Mouse (Mus musculus): Measurements from ENCODE around the gene Armc8.
"Not testable (repeated sequence)": the region's sequence is repeated elsewhere in the genome, so short reads cannot be mapped to it uniquely, and the experiment has no call there.

Gene Armc8

GRCm38 (mm10) chr9:99568347-99569070, at the start of gene Armc8:
TSS of gene Armc8 (minus strand) at chr9:99568899.
- peak; percentile 89 to 93 for DNase-seq (ENCODE audit: low spot score in 2 of 2)

GRCm38 (mm10) chr9:99612202-99612601, 43.5 kb upstream of the Armc8 start, which contains the start of gene A4gnt:
TSS of gene A4gnt (plus strand) at chr9:99612502.
- DNase-seq (ENCODE audit: low spot score in 2 of 2), result no peak

DNA sequence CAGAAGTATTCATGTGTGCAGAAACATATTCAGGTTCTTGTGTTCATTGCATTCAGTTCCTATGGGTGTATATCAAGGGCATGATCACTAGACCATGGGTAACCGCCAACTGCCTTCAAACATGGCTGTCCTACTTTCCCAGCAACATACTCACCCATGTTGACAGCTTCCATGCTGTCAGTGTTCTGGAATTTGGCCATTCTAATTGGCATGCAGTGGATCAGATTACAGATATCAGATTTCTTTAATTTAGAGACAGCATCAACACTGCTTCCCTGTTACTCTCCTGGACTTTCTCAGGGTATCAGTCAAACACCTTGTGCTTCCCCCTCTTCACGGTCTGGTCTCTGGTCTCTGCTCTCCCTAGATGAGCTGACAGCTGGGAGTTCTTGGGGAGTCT, 34.9 kb upstream of the Armc8 start:
- DNase-seq (ENCODE audit: low spot score in 2 of 2), result no peak

DNA sequence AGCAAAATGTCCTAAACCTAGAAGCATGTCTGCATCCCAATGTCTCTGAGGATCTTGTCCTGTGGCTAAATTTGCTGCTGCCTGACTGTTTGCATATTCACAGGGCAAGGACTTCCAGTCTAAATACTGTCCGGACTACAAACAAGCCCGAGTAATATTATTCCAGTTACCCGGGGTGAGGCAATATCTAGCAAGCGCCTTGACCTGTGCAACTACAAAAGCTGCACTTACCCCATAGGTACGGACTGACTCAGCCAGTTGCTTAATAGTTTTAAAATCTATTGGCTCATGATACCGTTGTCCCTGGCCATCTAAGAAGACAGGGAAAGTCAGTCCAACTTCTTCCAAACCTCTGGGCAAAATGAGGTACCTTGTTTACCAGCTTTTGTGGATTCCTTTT, 30.4 kb upstream of the Armc8 start:
- DNase-seq (ENCODE audit: low spot score in 2 of 2), result not testable (repeated sequence)

DNA sequence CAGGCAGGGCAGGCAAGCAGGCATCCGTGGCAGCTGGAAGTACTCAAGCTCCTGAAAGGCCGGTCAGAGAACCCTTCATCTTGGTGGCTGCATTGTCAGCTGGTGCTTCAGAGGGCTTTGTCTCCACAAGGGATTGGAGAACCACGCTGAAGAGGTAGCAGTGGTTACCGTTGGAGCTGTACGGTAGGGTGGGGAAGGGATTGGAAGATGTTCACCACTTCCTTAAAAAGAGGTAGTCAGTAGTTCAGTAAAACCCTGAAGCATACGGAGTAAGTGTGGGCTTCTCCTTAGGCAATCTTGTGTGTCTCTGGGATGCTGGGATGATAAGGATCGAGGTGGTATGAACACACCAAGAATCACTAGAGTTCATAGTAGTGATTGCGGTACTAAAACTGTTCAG, 22.4 kb upstream of the Armc8 start:
- no peak for DNase-seq (ENCODE audit: low spot score in 2 of 2)

GRCm38 (mm10) chr9:99587505-99588202, 19.0 kb upstream of the Armc8 start:
- peak; percentile 38 to 64 for DNase-seq (ENCODE audit: low spot score in 2 of 2)

DNA sequence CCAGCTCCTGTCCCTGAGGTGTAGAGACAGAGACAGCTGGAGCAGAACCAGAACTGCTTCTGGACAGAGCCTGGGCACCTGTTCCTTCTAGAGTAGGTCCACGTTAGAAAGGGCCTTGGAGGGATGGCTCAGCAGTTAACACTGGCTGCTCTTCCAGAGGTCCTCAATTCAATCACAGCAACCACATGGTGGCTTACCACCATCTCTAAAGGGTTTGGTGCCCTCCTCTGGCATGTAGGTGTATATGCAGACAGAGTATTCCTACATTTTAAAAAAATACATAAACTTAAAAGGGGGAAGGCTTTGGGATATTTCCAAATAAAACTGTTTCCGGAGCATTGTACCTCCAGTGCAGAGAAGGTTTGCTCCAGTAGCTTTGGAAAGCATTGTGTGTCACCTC, 12.0 kb upstream of the Armc8 start:
- DNase-seq (ENCODE audit: low spot score in 2 of 2), result peak in 1 of 2 experiments; percentile 44

GRCm38 (mm10) chr9:99575677-99576480, 7.2 kb upstream of the Armc8 start, which contains the start of gene Dbr1:
TSS of gene Dbr1 (plus strand) at chr9:99575799.
- DNase-seq (ENCODE audit: low spot score in 2 of 2), result peak; percentile 92 to 93

DNA sequence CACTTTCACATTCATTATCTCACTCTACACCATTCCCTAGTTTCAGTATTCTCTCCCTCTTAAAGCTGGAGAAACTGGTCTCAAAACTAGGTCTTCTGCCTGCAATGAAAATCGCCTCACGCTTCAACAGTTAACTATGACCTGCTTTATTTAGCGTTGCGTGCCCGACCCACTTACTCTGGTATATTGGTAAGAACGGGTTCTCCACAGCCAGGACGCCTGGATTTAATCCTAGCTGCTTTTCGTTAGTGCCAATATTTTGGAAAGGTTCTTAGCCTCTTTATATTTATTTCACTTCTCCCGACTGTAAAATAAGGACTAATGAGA, 335 bp upstream of the Armc8 start:
- DNase-seq (ENCODE audit: low spot score in 2 of 2), result no peak

DNA sequence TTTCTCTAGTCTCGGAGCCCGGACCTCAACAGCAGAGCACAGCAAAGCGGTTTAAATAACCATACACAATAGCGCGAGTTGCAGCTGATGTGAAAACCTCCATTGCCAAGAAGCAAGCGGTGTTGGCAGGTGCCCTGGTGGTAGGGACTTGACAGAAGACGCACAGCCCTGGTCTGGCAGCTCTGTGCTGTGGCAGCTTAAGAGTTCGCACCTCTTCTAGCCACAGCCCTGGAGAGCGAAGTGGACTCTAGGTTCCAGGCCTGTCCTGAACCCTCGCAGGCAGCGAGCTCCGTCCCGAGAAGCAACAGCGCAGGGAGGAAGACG, 714 bp downstream of the Armc8 start:
- DNase-seq (ENCODE audit: low spot score in 2 of 2), result peak in 1 of 2 experiments; percentile 14

GRCm38 (mm10) chr9:99563714-99564113, 5.0 kb downstream of the Armc8 start:
- DNase-seq (ENCODE audit: low spot score in 2 of 2), result peak in 1 of 2 experiments; percentile 13

- no peak for DNase-seq (ENCODE audit: low spot score in 2 of 2)
These were observed 8.3 kb downstream of the Armc8 start for GRCm38 (mm10) chr9:99560389-99560788.

DNA sequence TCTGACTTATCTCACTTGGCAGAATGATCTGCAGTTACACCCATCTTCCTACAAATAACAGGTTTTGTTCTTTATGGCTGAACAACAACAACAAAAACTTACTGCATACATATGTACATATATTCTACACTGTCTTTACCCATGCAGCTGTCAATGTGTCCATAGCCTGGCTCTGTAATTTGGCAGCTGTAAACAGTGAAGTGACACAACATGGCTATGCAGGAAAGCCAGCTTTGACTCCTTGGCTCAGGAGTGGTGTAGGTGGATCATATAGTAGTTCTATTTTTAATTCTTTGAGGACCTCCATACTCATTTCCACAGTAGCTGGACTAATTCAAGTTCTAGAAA, 9.2 kb downstream of the Armc8 start:
- DNase-seq (ENCODE audit: low spot score in 2 of 2), result no peak

DNA sequence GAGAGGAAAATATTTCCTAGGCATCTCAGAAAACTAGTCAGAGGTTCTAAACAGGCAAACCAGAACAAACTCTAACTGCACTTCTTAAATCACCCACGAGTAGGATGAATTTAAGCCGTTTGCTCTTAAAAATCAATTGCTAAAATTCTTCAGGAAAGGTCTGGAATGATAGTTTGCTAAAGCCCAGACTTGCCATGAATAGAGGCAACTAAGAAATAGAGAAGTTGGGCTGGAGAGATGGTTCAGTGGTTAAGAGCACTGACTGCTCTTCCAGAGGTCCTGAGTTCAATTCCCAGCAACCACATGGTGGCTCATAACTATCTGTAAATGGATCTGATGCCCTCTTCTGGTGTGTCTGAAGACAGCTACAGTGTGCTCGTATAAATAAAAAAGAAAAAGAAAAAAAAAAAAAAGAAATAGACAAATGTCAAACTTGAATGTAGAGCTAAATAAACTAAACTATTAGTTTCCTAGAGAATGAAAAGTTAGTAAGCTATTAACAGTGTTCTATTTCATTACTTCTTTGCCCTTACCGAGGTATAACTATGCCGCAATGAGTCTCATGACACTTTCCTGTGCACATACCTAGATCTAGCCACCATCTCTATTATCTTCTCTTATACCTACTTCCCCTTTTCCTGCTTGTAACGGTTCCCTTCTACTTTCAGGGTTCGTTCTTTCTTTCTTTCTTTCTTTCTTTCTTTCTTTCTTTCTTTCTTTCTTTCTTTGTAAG, 9.7 kb downstream of the Armc8 start:
- no peak for DNase-seq (ENCODE audit: low spot score in 2 of 2)

DNA sequence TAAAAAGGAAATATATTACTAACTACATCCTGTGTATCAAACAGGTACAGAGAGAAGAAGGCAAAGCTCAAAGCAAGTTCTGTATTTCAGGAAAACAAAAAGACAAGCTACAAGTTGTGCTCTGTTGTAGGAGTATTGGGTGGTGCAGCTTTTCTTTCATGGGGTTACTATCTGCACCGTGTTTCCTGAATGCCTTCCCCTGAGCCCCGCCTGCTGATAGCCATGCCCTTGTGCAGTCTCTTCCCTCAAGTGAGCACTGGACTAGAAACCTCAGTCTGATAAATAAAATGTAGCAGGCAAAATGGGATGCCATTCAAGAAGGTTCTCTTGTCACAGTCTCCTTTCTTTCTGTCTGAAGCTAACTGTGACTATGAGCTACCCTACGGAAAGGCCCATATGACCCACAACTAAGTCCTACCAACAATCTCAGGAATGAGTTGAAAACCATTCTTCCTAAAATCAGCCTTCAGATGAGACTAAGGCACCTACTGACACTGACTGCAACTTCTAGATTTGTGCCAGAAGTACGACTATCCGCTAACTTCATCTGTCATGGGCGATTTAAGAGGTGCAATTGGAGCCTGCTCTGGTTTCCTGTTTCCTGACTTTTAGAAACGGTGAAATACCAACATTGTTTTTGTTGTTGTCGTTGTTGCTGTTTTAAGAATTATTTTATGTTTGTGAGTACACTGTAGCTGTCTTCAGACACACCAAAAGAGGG, 11.0 kb downstream of the Armc8 start:
- no peak for DNase-seq (ENCODE audit: low spot score in 2 of 2)

- no peak for DNase-seq (ENCODE audit: low spot score in 2 of 2)
These were observed 13.4 kb downstream of the Armc8 start for GRCm38 (mm10) chr9:99555253-99555652.

- DNase-seq (ENCODE audit: low spot score in 2 of 2), result no peak
These were observed 14.6 kb downstream of the Armc8 start for GRCm38 (mm10) chr9:99554052-99554451.

- DNase-seq (ENCODE audit: low spot score in 2 of 2), result no peak
These were observed 15.7 kb downstream of the Armc8 start for GRCm38 (mm10) chr9:99553049-99553448.

GRCm38 (mm10) chr9:99552068-99552467, 16.6 kb downstream of the Armc8 start:
- DNase-seq (ENCODE audit: low spot score in 2 of 2), result no peak

DNA sequence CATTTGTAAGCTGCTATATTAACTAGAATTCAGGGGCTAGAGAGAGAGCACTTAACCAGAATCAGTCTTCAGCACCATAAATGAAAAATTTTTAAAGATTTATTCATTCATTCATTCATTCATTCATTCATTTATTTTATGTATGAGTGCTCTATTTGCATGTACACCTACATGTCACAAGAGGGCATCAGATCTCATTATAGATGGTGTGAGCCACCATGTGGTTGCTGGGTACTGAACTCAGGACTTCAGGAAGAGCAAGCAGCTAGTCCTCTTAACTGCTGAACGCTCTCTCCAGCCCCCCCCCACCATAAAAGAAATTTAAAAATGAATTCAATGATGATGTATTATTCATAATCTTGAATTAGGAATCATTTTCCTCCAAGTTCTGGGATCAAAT, 22.4 kb downstream of the Armc8 start:
- no peak for DNase-seq (ENCODE audit: low spot score in 2 of 2)

DNA sequence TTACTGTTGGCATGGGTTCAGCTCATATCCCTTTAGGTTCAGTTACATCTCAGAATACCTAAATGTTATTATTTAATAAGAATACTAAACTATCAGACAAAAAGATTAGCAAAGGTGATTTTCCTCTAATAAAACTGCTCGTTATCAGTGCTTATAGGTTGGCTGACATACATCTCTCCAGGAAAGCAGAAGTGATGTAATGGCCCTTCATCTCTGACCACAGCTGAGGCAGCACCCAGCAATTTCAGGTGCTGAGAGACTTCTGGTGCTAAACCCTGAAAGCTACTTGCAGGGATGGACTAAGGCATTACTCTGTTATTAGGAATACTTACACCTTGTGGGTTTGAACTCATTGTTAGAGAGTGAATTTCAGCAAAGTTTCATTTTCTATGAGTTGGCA, 36.8 kb downstream of the Armc8 start:
- no peak for DNase-seq (ENCODE audit: low spot score in 2 of 2)

All from right cerebral cortex, adult 2 months (tissue).